Mouse (Mus musculus) 3134 (cell line): Measurements from ENCODE around the gene Camta2.

Source experiments
- DNase-seq: peaks from one replicate; pipeline ENCODE4 v3.0.0-alpha.2; 2011; ENCODE audit warnings: low spot score; ENCODE audit not compliant: insufficient read length; ENCODE audit errors: extremely low read depth

The Camta2 gene

GRCm38 (mm10) chr11:70626877-70627276, 61.0 kb downstream of the Camta2 start:
- DNase-seq = no peak

- no peak for DNase-seq
Measured at GRCm38 (mm10) chr11:70625473-70625872, 62.4 kb downstream of the Camta2 start.

- DNase-seq = no peak
Measured at GRCm38 (mm10) chr11:70623053-70623742, 64.7 kb downstream of the Camta2 start.

- DNase-seq = peak; percentile 72
Measured at GRCm38 (mm10) chr11:70621972-70622814, 65.7 kb downstream of the Camta2 start.
